Mouse (Mus musculus) adrenal gland, postnatal 4 days (tissue): ENCODE data around the gene Tax1bp1. TPM values are rescaled to one million over a fixed set of nuclear protein-coding genes. Genes with fewer than 3 reads are reported as not detected.
"Not testable (repeated sequence)": the region's sequence is repeated elsewhere in the genome, so short reads cannot be mapped to it uniquely, and the experiment has no call there.

Experiments used
- DNase-seq, 2 experiments: peaks; one replicate each; pipeline ENCODE4 v3.0.0; 2021 to 2022; ENCODE audit warnings: low spot score in 2 of 2, mixed read lengths in 2 of 2
- long read RNA-seq, 2 experiments: library from polyadenylated mRNA; stranded (forward); transcript quantifications; one replicate each; pipeline ENCODE4 v2.0.0; 2021
- total RNA-seq, 2 experiments: library from RNA; stranded (reverse); gene quantifications; 2 replicates each; pipeline ENCODE4 v1.2.3; 2021

Gene Tax1bp1
- 100 to 1,000 TPM; 139 to 154 TPM for total RNA-seq
- long read RNA-seq, experiment 1, transcript Tax1bp1-201 (18 exons, 3,285 nt), result major isoform, 76 of 96 reads
- long read RNA-seq, experiment 1, partial matches to known transcripts, result 10 of 96 reads
- long read RNA-seq, experiment 1, other reads (novel, unspliced or antisense), result 10 of 96 reads
- long read RNA-seq, experiment 2, transcript Tax1bp1-201 (18 exons, 3,285 nt), result major isoform, 203 of 260 reads
- long read RNA-seq, experiment 2, partial matches to known transcripts, result 32 of 260 reads
- long read RNA-seq, experiment 2, other reads (novel, unspliced or antisense), result 24 of 260 reads

DNA sequence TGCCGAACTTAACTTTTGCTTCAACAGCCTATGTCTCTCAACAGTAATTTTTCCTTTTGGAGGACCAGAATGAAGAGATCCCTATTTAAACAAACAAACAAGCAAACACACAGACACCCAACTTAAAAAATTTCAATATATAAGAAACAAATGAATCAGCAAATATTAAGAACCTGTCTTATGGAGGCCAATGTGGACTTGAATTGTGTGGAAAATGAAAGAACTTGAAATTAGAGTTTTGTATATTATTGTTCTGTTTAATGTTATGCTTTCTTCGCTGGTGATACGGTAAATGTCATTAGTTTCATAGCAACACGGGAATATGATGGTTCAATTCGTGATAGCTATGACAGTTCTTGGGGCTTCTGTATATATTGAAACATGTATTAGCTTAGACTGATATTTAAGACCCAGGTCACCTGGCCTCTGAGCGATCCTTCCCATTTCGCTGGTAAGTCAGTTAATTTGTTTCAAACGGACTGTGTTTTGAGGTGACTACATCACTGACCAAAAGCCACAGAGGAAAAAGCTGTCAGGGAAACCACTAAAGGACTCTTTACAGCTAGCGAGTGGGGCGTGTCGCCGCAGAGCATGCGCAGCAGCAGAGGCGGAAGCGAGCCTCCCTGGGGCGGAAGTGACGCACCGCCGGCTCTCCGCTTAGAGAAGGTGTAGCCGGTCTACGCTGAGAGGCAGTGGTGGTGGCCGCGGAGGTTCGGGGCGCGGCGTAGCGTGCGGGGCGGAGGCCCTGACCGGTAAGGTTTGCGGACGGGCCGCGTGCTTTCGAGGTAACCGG is at the start of gene Tax1bp1:
Gene Tax1bp1 (plus strand): TSS at position 626 of the 793 bp plus-strand sequence.
- DNase-seq, result peak; percentile 75

DNA sequence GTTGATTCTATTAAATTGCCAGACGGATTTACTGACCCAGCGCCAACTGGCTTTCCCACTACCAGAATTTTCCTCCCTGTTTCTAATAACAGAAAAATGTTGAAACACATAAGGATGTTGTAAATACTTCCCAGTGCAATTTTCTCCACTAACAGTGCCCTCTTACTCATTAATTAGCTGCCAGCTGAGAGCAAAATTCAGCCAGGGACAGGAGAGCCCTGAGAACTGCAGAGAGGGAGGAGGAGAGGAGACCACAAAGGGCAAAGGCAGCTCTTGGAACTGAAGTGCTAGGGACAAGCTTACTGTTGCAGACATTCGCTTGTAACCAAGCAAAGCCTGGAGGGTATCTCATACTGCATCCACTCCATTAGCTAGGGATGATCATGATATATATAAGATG is 45.9 kb upstream of the Tax1bp1 start:
- DNase-seq, result no peak

DNA sequence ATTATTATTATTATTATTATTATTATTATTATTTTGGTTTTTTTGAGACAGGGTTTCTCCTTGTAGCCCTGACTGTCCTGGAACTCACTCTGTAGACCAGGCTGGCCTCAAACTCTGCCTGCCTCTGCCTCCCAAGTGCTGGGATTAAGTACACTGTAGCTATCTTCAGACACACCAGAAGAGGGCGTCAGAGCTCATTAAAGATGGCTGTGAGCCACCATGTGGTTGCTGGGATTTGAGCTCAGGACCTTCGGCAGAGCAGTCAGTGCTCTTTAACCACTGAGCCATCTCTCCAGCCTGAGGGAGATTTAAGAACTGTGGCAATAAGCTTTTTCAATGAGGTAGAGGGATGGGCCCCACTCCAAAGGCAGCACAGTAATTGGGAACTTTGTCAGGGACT is 43.7 kb upstream of the Tax1bp1 start:
- not testable (repeated sequence) for DNase-seq

DNA sequence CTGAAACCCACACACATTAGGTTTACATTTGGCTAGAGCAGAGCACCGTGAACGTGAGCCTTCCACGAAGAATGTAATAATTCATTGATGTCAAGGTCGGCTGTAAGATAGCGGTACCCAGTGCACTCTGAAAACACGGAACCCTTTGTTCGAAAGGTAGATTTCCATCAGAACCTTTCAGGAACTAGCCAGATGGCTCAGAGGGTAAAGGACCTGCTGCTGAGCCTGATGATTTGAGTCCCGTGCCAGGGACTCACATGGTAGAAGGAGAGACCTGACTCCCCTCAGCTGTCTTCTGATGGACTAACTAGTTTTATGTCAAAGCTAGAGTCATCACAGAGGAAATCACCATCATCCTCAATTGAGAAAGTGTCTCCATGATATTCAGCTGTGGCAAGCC is 41.7 kb upstream of the Tax1bp1 start:
- DNase-seq, result no peak

DNA sequence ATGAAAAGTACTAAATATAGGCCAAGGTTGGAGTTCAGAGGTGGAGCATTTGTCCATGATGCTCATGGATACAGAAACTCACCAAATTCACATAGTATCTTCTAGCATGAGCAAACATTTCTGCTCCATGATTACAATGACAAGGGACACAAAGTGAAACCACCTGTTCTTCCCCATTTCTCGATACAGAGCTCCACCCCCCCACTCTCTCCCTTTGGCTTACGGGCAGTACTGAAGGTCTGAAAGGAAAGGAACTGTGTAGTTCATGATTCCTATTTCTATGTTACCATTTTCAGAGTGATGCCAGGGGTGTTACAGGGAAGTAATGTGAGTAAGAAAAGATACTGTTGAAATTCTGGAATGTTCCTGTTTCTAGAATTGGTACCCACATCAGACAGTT is 41.0 kb upstream of the Tax1bp1 start:
- DNase-seq, result no peak

DNA sequence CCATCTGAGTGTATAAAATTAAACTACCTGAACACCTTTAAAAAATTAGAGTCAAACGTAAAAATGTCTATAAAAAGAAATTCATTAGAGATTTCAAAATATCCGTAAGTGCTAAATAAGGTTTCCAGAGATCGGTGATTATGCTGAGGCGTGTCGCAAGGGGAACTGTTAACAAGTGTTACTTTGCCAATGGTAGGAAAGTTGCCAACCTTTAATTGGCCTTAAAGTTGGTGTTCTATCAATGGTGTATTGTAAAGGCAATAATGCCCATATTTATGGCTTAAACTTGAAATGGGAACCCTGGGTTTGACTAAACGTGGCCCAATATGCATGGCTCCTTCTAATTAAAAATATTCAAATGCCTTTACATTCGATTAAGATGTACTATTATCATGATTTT is 39.8 kb upstream of the Tax1bp1 start:
- no peak for DNase-seq

DNA sequence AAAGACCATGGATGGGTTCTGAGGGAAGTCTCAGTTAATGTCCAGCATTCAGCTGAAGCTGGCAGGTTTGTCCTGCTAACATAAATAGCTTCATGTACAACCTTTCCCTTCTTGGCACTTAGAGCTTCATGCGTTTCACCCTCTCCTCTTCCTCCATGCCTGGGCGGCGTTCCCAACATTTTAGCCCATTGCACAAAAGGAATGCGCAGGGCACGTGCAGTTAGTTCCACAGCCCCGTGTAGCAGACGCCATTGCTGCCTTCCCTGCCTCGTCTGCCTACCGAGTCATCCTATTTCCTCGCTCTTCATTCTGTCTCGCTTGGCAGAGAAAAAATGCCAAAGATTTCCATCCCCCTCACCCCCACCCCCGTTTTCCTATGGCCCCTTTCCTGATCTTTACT is 39.0 kb upstream of the Tax1bp1 start:
- no peak for DNase-seq

DNA sequence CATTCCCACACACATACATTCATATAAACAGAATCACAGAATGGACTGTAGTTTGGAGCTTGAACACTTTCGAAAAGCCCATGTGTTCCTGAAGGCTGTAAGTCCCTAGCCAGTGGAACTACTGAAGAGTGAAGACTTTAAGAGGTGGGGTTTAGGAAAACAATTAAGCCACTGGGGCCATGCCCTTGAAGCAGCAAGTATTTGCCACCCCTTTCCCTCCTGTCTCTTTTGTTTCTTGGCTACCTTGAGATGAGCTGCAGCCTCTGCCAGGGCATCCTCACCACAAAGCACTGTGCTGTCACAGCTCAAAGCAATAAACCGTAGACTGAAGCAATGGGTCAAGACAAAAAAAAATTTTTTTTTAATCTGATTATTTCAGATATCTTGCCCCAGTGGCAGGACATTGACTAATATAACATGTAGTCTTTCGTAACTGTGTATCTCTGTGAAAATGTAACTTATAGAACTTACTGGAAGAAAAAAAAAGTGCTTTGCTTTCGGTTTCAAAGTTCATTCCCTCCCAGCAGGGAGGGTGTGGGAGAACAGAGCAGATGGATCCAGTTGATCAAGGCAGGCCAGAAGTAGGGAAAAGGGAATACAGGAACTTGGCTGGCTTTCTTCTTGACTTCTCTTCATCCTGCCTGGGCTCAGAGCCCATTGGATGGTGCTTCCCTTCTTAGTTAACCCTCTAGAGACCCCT is 38.2 kb upstream of the Tax1bp1 start:
- DNase-seq, result no peak

DNA sequence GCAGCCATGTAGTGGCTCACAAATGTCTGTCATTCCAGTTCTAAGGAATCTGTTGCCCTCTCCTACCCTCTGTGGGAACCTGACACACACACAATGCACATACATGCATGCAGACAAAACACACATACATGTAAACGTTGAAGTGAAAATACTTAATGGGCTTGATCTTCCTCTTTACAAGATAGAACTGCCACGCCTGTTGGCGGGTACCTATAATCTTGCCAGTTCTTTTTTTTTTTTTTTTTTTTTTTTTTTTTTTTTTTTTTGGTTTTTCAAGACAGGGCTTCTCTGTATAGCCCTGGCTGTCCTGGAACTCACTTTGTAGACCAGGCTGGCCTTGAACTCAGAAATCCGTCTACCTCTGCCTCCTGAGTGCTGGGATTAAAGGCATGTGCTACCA is 36.0 kb upstream of the Tax1bp1 start:
- DNase-seq, result not testable (repeated sequence)

DNA sequence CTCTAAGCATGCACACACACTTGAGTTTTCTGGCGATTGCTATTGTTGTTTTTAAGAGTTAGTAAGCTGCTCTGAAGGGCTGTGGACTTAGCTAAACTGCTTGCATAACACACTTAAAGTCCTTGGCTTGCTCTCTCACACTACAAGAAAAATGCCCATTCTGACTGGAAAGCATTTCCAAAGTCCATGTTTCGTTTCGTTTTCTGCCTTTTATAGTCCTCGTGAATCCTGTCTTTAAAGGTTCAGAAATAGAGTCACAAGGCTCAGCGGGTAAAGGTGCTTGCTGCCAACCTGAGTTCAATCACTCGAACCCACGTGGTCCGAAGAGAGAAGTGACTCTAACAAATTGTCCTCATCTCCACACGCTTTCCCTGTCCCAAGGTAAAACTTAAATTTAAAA is 34.0 kb upstream of the Tax1bp1 start:
- DNase-seq, result no peak

DNA sequence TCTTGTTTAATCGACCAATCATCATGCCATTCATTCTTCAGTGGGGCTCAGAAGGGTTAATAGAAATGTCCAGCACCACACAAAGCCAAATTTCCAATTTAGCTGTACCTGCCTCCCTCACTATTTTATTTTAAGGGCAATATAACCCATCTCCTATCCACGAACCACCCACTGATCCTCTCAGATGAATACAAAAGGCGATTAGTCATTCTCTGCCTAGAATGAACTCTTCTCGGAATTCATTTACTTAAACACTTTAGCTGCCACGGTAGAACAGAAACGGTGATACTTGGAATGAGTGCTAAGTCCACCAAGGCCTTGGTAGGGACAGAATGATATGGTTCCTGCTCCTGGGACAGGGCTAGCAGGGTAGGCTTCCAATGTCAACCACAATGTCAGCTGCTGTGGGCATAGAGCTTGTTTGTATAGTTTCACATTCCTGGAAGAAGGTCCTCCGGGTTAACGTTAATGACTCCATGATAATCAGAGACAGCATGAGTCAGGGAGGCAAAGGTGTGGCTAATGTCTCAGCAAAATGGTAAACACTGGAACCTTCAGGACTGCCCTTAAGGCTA is 33.0 kb upstream of the Tax1bp1 start:
- no peak for DNase-seq

DNA sequence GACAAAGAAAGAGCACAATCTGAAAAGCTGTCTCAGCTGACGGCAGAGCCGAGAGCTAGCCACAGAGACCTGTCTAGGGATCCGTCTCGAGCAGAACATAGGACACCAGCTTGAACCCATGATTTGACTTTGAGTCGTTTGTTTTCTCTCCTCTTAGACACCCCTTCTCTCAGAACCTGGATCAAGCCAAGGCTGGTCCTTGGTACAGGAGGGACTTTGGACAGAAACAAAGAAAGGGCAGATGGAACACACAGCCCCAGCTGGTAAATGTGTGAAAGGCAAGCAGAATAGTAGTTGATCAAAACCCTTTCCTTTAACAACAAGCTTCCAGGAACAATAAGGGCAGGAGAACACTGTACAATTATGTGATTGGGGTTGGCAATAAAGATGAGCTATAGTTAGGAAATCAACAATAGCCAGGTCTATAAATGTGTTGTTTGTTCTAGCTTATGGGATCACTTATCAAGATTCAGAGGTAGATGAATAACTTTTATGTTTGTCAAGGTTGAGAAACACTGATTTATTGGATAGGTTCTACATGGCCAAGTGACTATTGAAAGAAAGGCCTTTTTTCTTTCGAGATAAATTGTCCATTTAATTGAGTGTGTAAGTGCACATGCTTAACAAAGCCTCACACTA is 31.6 kb upstream of the Tax1bp1 start:
- DNase-seq, result no peak

DNA sequence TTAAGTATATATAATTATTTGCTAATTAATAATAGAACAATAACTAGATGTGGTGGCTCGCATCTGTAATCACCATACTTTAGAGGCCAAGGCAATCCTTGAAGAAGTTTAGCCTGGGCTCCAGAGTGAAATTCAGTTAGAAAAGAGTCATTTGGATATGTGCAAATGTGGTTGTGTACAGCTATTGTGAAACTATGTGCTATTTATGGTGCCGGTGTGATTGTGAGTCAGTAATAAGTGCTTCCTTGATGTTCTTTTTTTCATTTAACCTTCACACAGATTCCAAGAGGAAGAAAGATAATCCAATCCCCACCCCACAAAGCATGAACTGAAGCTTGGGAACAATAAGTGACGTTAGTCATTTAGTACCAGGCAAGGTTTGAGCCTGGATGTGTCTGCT is 30.9 kb upstream of the Tax1bp1 start:
- no peak for DNase-seq

DNA sequence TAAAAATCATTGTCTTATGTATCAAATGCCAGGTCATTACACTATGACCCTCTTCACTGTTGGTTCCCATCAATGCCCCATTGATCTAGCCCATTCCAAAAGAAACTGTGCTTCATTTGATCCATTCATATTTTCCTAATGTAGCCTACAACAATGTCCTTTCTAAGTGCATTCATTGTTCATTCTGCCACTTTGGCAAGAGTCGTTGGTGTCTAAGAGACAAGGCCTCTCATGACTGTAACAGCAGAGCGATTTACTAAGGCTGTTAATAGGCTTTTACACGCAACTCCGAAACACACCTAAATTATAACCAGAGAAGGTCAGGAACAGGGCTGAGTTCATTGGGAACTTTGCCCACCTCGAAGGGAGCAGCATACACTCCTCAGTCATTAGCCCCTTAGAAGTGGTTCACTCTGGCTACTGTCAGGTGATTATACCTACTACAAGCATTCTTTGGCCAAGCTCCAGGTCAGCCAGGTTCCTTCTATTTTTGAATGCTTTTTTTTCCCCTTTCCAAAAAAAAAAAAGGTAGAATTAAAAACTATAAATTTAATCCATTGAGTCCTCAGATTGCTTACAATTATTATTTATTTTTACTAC is 26.5 kb upstream of the Tax1bp1 start:
- DNase-seq, result no peak

DNA sequence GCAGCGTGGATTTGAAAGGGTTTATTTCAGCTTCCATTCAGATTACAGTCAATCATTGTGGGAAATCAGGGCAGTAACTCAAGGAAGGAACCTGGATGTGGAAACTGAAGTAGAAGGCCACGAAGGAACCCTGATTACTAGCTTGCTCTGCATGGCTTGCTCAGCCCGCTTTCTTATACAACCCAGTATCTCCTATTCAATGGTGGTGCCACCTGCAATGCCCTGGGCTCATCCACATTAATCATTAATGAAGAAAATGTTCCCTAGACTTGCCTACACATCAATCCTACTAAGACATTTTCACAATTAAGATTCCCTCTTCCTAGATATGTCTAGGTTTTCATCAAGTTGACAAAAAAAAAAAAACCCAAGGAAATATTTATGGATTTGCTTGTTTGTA is 23.2 kb upstream of the Tax1bp1 start:
- DNase-seq, result no peak

DNA sequence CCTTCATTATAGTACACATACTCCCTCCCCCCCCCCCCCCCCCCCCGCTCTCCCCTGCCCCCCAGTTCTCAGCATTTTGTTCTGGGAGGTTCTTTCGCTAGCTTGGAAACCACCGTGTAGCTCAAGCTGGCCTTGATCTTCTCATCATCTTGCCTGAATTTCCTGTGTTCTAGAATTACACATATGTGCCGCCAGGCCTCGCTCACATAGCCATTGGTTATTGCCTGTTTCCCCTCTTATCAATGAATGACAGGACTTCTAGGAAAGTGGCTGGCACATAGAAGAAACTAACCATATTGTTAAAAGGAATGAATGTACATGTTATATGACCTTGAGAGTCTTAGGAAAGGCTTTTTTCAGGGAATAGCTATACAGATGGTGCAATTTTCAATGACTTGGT is 21.7 kb upstream of the Tax1bp1 start:
- DNase-seq, result no peak

DNA sequence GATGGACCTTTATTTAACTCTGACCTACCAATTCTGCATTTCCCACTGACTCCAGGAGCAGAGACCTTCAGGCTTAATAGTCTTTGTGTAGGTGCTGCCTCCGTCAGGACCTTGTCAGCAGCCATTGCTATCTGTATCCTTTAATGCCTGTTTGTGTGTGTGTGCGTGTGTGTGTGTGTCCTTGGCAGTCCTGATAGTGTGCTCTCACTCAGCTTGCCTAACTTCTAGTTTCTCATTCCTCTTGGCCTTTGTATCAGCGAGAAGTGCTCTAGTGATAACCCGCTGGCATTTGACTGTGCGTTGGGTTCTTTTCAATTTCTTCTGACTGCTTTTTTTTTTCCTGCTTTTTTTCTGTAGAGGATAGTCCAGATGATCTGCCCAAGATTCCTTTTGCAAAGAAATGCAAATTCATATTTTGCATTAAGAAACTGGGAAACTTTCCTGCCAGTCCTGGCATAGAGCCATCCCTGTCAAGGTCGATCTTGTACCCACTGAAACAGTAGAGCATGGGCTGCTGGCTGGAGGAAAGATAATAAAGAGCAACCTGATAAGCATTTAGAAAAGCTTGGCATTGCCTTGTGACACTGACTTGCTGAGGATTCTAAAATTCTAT is 21.0 kb upstream of the Tax1bp1 start:
- DNase-seq, result peak in 1 of 2 experiments; percentile 8

DNA sequence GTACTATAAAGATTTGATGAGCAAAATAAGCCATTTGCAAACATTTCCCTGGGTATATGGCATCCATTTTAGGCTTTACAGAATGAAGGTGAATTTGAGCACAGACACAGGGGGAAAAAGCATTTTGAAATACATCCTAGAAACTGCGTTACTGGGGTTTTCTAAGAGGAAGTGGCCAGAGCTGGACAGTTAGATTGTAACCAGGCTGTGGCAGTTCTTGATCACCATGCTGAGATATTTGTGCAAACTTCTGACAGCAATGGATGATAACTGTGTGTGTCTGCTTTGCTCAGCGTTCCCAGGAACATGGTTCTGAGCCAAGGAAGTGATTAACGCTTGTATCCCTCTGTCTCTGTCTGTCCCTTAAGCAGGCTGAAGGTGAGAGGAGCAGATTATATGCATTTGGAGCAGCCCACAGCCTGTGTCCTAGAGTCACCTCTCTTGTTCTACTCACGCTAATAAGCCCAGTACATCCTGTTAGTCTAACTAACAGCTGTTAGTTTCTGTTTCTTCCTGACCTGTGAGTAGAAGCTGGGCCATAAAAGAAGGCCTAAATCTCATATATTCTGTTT is 15.5 kb upstream of the Tax1bp1 start:
- DNase-seq, result no peak

DNA sequence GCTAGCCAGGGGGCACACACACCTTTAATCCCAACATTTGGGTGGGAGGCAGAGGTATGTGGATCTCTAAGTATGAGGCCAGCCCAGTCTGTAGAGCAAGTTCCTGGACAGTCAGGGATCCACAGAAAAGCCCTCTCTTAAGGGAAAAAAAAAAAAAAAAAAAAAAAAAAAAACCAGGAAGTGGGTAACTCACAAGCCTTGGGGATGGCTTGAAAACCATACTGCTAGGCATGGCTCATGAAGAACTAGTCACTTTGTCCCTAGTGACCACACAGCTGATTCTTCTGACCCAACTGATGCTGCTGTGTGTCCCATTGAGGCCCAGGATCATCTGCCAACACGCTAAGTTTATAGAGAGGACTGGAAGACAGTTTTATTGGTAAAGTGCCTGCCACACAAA is 14.5 kb upstream of the Tax1bp1 start:
- DNase-seq, result no peak

DNA sequence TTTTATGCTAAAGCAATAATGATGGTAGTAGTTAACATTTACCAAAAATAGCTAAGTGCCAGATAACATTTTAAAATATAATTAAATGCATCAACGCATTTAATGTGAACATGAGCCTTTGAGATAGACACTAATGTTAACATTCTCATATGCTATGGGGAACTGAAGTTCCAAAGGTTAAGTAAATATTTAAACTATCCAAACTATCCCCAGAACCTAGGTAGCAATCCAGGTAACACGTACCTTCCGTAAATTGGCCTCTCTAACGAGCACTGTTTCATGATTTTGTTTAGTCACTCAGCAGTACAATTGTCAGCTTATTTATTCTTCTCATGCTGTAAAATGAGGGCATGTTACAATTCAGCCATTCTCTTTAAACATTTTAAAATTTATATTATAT is 13.6 kb upstream of the Tax1bp1 start:
- no peak for DNase-seq
